Mouse (Mus musculus) kidney, embryonic 15.5 days (tissue): ENCODE results near the gene Zfp408. TPM values are rescaled to one million over a fixed set of nuclear protein-coding genes. Genes with fewer than 3 reads are reported as not detected.

Source experiments
- ATAC-seq: fragments of 200-750 bp; cut with Nextera tagmentation; replicated peaks from 2 replicates; pipeline ENCODE4 v1.8.0; 2017; ENCODE audit warnings: moderate TSS enrichment; ENCODE audit not compliant: low FRiP score
- H3K27ac ChIP-seq: fragments of 300-500 bp; sonication (generic); 2 replicates; pipeline ENCODE4 v1.5.1; 2015; ENCODE audit warnings: mild to moderate bottlenecking, inconsistent platforms
- H3K27me3 ChIP-seq: fragments of 300-500 bp; sonication (generic); 2 replicates; pipeline ENCODE4 v1.6.1; 2015; ENCODE audit warnings: inconsistent platforms
- H3K36me3 ChIP-seq: fragments of 300-500 bp; sonication (generic); 2 replicates; pipeline ENCODE4 v1.6.1; 2015; ENCODE audit warnings: inconsistent platforms
- H3K4me1 ChIP-seq: fragments of 300-500 bp; sonication (generic); 2 replicates; pipeline ENCODE4 v1.6.1; 2015; ENCODE audit warnings: inconsistent platforms
- H3K4me2 ChIP-seq: fragments of 300-500 bp; sonication (generic); 2 replicates; pipeline ENCODE4 v1.6.1; 2015; ENCODE audit warnings: moderate library complexity, mild to moderate bottlenecking, inconsistent platforms
- H3K4me3 ChIP-seq: fragments of 300-500 bp; sonication (generic); replicated peaks from 2 replicates; pipeline ENCODE4 v1.5.1; 2015; ENCODE audit warnings: mild to moderate bottlenecking, inconsistent platforms
- H3K9ac ChIP-seq: fragments of 300-500 bp; sonication (generic); 2 replicates; pipeline ENCODE4 v1.6.1; 2015; ENCODE audit warnings: mild to moderate bottlenecking, inconsistent platforms
- H3K9me3 ChIP-seq: fragments of 300-500 bp; sonication (generic); replicated peaks from 2 replicates; pipeline ENCODE4 v1.6.1; 2016; ENCODE audit warnings: inconsistent platforms
- WGBS: fragments of 180-500 bp; shearing (Covaris S2); methylation state at CpG from one replicate; pipeline ENCODE4 v1.1.7; 2015; ENCODE audit warnings: mixed read lengths; 5-methylcytosine and 5-hydroxymethylcytosine counted together
- polyA plus RNA-seq: library from polyadenylated mRNA; unstranded; fragments of >200 nt; fragmentation: Nextera tagmentation; extraction: Ambion mirVana; gene quantifications from 2 replicates; pipeline ENCODE4 v1.2.1, GENCODE M21; 2015

Gene Zfp408
- polyA plus RNA-seq, 1 experiment from 2014 or later = 11.9 TPM

- Histone ChIP-seq H3K36me3 (peaks cover 89% of the 10 kb centered on the region), H3K4me3 (no peak overlapping the region), H3K27me3 (no peaks in the 10 kb centered on the region), H3K9me3 (no peaks in the 10 kb centered on the region), H3K9ac (no peak overlapping the region), H3K4me1 (0 out of 2 replicates have a peak, but pooled peaks cover 3% of the 10 kb centered on the region), H3K4me2 (no peak overlapping the region), H3K27ac (no peak overlapping the region)
- no peak for ATAC-seq
- 86% methylated on average over 8 of the region's 8 CpGs for WGBS
These were observed 19.7 kb upstream of the Zfp408 start for GRCm38 (mm10) chr2:91669326-91669725.

DNA sequence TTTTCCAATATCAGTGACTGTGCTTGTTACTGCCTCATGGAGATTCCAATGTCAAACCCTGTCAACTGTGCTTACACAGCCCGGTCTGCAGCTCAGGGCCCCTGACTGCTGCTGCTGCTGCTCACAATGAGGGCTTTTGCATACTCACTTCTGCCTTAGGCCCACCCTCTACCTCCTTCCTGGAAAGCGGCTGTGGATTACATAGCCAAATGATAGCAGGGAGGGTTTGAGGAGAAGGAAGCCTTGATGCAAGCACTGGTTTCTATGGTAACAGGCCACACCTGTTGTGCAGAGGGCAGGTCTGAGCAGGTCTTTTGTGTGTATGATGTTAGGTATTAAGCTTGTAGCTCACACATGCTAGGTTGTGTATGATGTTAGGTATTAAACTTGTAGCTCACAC, 18.2 kb upstream of the Zfp408 start:
- Histone ChIP-seq H3K4me3 (no peak overlapping the region), H3K27me3 (no peaks in the 10 kb centered on the region), H3K9ac (no peak overlapping the region), H3K4me2 (no peak overlapping the region), H3K36me3 (peaks cover 91% of the 10 kb centered on the region), H3K4me1 (0 out of 2 replicates have a peak, but pooled peaks cover 3% of the 10 kb centered on the region), H3K9me3 (no peaks in the 10 kb centered on the region), H3K27ac (no peak overlapping the region)
- WGBS = 93% methylated on average over 2 of the region's 2 CpGs
- no peak for ATAC-seq

DNA sequence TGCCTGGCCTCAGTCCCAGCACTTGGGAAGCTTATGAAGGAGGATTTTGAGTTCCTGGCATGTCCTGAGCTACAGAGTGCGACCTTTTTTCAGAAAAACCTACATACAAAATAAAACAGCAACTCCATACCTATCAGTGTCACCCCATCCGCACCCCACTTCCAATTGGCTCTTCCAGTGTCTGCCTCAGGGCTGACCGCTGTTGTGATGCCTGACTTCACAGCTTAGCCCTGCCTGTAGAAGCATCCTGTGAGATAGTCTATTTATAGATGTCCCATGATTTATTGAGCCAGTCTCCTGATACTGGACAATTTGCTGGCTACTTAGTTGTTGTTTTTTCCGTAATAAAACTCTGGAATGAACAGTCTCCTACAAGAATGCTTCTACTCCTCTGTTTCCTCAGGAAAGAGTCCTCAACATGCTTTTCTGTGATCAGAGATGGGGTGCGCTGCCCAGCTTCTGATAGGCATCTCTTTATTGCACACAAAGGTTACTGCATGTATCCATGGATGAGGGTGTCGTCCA, 16.9 kb upstream of the Zfp408 start:
- H3K4me3 ChIP-seq = no peak overlapping the region
- WGBS = 81% methylated on average over 6 of the region's 6 CpGs
- H3K9ac ChIP-seq = no peak overlapping the region
- H3K27ac ChIP-seq = 0 out of 2 replicates have a peak overlapping the region, but pooled peaks have one; percentile 25
- ATAC-seq = no peak
- H3K9me3 ChIP-seq = no peaks in the 10 kb centered on the region
- peaks cover 90% of the 10 kb centered on the region for H3K36me3 ChIP-seq
- no peaks in the 10 kb centered on the region for H3K27me3 ChIP-seq
- 0 out of 2 replicates have a peak, but pooled peaks cover 3% of the 10 kb centered on the region for H3K4me1 ChIP-seq
- H3K4me2 ChIP-seq = no peak overlapping the region

GRCm38 (mm10) chr2:91664780-91665179, 15.2 kb upstream of the Zfp408 start:
- Histone ChIP-seq H3K4me3 (no peak overlapping the region), H3K36me3 (peaks cover 88% of the 10 kb centered on the region), H3K27me3 (no peaks in the 10 kb centered on the region), H3K27ac (no peak overlapping the region), H3K9me3 (no peaks in the 10 kb centered on the region), H3K4me2 (no peak overlapping the region), H3K4me1 (0 out of 2 replicates have a peak, but pooled peaks cover 3% of the 10 kb centered on the region), H3K9ac (no peak overlapping the region)
- ATAC-seq = no peak

GRCm38 (mm10) chr2:91660981-91661380, 11.4 kb upstream of the Zfp408 start:
- 89% methylated on average over 6 of the region's 6 CpGs for WGBS
- 0 out of 2 replicates have a peak, but pooled peaks cover 4% of the 10 kb centered on the region for H3K4me1 ChIP-seq
- no peak overlapping the region for H3K27ac ChIP-seq
- H3K9ac ChIP-seq = no peak overlapping the region
- H3K4me3 ChIP-seq = no peak overlapping the region
- no peaks in the 10 kb centered on the region for H3K9me3 ChIP-seq
- H3K27me3 ChIP-seq = no peaks in the 10 kb centered on the region
- ATAC-seq = no peak
- H3K4me2 ChIP-seq = no peak overlapping the region
- peaks cover 92% of the 10 kb centered on the region for H3K36me3 ChIP-seq

- Histone ChIP-seq H3K4me2 (no peak overlapping the region), H3K4me1 (0 out of 2 replicates have a peak, but pooled peaks cover 4% of the 10 kb centered on the region), H3K27ac (no peak overlapping the region), H3K36me3 (peaks cover 96% of the 10 kb centered on the region), H3K9ac (no peak overlapping the region), H3K9me3 (no peaks in the 10 kb centered on the region), H3K27me3 (no peaks in the 10 kb centered on the region), H3K4me3 (no peak overlapping the region)
- WGBS = 95% methylated on average over 8 of the region's 8 CpGs
- ATAC-seq = no peak
These were observed 10.1 kb upstream of the Zfp408 start for GRCm38 (mm10) chr2:91659657-91660056.

DNA sequence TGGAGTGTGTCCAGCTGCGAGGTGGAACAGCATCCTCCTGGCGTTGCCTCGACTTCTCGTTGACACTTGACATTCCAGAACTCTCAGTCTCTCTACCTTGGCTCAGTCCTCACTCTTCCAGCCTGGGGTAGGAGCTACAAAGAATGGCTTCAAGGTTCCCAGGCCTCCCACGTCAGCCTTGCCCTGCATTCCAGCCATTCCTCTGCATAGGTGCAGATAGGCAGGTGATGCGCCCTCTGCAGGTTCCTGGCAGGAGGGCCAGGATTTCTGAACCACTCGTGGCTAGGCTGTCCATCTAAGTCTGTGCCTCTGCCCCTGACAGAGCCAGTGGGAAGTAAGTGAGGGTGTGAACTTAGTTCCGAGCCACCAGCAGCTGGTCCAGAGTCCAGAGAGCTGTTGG, 7.2 kb upstream of the Zfp408 start:
- Histone ChIP-seq H3K9ac (no peak overlapping the region), H3K9me3 (no peaks in the 10 kb centered on the region), H3K27ac (no peak overlapping the region), H3K36me3 (peaks cover 88% of the 10 kb centered on the region), H3K4me1 (peaks cover 21% of the 10 kb centered on the region), H3K4me2 (no peak overlapping the region), H3K27me3 (no peaks in the 10 kb centered on the region), H3K4me3 (no peak overlapping the region)
- 64% methylated on average over 8 of the region's 8 CpGs for WGBS
- no peak for ATAC-seq

DNA sequence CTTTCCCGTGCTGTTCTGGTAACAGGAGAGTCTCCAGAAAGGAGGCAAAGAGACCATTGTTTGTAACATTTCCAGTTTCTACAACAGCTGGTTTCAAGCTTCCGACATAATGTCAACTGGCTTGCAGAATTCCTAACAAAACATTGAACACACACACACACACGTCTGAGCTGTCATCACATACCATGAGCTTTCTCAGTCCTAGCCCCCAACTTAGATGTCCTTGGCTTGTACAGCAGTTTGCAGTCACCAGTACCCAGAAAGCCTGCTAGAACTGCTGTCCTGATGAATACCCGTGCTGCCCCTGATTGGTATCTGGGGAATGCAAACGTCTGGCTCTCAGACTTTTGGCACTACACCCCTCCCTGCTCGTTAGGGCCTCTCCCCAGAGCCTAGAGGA, 6.2 kb upstream of the Zfp408 start:
- 67% methylated on average over 6 of the region's 6 CpGs for WGBS
- Histone ChIP-seq H3K36me3 (peaks cover 81% of the 10 kb centered on the region), H3K9me3 (no peaks in the 10 kb centered on the region)

DNA sequence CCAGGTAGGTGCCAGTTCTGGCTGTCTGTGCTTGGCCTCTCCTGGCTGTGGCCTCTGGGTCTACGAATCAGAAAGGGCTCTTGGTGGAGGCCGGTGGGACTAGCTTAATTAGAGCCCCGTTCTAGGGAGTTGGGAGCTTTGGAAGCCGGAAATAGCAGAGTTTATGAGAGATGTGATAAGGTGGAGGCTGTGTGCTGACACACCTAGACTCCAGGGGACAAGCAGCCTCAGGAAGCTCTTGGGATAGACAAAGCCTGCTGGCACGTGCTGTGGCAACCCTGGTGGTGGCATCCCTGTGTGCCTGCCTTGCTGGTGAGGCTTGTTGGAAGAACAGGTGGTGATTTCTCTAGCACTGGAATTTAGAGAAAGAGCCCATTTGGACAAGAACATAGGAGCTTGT, 5.8 kb upstream of the Zfp408 start:
- H3K9me3 ChIP-seq = no peaks in the 10 kb centered on the region
- no peak overlapping the region for H3K4me2 ChIP-seq
- H3K4me3 ChIP-seq = no peak overlapping the region
- ATAC-seq = no peak
- peaks cover 78% of the 10 kb centered on the region for H3K36me3 ChIP-seq
- H3K27me3 ChIP-seq = no peaks in the 10 kb centered on the region
- peaks cover 33% of the 10 kb centered on the region for H3K4me1 ChIP-seq
- H3K27ac ChIP-seq = no peak overlapping the region
- WGBS = 94% methylated on average over 5 of the region's 5 CpGs
- H3K9ac ChIP-seq = no peak overlapping the region

More for the DNA sequence above, 6.2 kb upstream of the Zfp408 start:
- Histone ChIP-seq H3K4me1 (peaks cover 30% of the 10 kb centered on the region), H3K4me2 (no peak overlapping the region), H3K27me3 (no peaks in the 10 kb centered on the region), H3K9ac (no peak overlapping the region), H3K27ac (no peak overlapping the region), H3K4me3 (no peak overlapping the region)
- no peak for ATAC-seq

GRCm38 (mm10) chr2:91652863-91653262, 3.3 kb upstream of the Zfp408 start:
- H3K27ac ChIP-seq = 0 out of 2 replicates have a peak overlapping the region, but pooled peaks have one; percentile 5
- no peak overlapping the region for H3K9ac ChIP-seq
- no peak overlapping the region for H3K4me3 ChIP-seq
- H3K36me3 ChIP-seq = peaks cover 57% of the 10 kb centered on the region
- no peak for ATAC-seq
- 29% methylated on average over 6 of the region's 6 CpGs for WGBS
- H3K9me3 ChIP-seq = no peaks in the 10 kb centered on the region
- peak overlapping the region; percentile 4; the same call in 1 of the 2 replicates for H3K4me2 ChIP-seq
- no peaks in the 10 kb centered on the region for H3K27me3 ChIP-seq
- H3K4me1 ChIP-seq = peaks cover 41% of the 10 kb centered on the region

- Histone ChIP-seq H3K9ac (no peak overlapping the region), H3K4me3 (peak overlapping the region; percentile 59; the same call in 1 of the 2 replicates), H3K27ac (peak overlapping the region; percentile 63), H3K9me3 (no peaks in the 10 kb centered on the region), H3K36me3 (peaks cover 57% of the 10 kb centered on the region), H3K4me1 (peaks cover 37% of the 10 kb centered on the region), H3K4me2 (peak overlapping the region; percentile 90), H3K27me3 (no peaks in the 10 kb centered on the region)
- WGBS = 64% methylated on average over 14 of the region's 14 CpGs
- ATAC-seq = no peak
These were observed 2.1 kb upstream of the Zfp408 start for GRCm38 (mm10) chr2:91651458-91652258.

GRCm38 (mm10) chr2:91650360-91650995, 887 bp upstream of the Zfp408 start:
- ATAC-seq = peak; percentile 41
- peaks cover 57% of the 10 kb centered on the region for H3K36me3 ChIP-seq

More at GRCm38 (mm10) chr2:91650360-91650995, 887 bp upstream of the Zfp408 start:
- peak overlapping the region; percentile 88 for H3K27ac ChIP-seq
- H3K9me3 ChIP-seq = no peaks in the 10 kb centered on the region
- 9% methylated on average over 16 of the region's 16 CpGs for WGBS
- peak overlapping the region; percentile 90 for H3K4me2 ChIP-seq
- peaks cover 37% of the 10 kb centered on the region for H3K4me1 ChIP-seq
- no peaks in the 10 kb centered on the region for H3K27me3 ChIP-seq
- H3K9ac ChIP-seq = peak overlapping the region; percentile 54
- peak overlapping the region; percentile 59 for H3K4me3 ChIP-seq
